Mouse (Mus musculus) frontal cortex, postnatal 14 days (tissue): ENCODE measurements around the gene Olfr1015.

Source experiments
- DNase-seq, 2 experiments: peaks; one replicate each; pipeline ENCODE4 v3.0.0; 2022; ENCODE audit warnings: low spot score in 2 of 2

The Olfr1015 gene

DNA sequence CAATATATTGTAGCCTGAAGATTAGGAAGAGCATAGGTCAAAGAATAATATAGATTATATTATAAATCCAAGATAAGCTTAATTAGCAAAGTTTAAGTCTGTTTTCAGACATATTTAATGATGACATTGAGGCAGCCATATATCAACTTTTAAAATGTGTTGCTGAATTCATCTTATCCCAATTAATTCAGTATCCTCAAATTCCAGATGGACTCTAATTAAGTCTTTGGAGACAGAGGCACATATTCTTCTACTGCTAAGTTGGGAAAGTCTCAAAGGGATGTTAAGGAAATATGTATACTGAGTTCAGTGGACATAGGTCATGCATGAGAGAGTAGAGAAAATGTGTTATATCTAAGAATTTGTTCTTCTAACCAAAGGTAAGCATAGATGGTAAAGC, at the start of gene Olfr1015:
Gene Olfr1015 (plus strand): TSS at position 301 of the 400 bp plus-strand sequence.
- no peak for DNase-seq

DNA sequence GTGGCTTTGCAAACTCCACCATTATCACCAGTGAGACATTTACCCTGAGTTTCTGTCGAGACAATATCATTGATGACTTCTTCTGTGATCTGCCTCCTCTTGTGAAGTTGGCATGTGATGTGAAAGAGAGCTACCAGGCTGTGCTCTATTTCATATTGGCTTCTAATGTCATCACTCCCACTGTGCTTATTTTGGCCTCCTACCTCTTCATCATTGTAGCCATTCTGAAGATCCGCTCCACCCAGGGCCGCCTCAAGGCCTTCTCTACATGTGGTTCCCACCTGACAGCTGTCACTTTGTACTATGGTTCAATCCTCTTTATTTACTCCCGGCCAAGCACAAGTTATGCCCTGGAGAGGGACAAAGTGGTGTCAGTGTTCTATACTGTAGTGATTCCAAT, 28.0 kb upstream of the Olfr1015 start:
- DNase-seq = no peak

DNA sequence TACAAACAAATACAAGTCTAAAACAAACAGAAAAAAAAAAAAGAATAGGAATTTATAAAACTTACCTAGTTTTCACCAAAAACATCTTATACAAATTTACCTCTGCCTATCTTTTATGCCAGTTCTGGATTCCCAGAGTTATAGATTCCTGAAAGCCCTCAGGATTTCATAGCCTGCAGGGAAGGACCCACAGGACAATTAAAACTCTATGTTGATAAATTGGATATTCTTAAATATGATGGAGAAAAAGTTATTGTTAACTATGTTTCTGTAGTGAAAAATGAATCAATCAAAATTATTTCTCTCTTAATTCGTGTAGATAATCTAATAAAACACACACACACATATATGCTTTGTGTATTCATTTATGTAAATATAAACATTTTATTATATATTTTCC, 19.2 kb upstream of the Olfr1015 start, which contains the start of gene Olfr1012:
Gene Olfr1012 (minus strand): TSS at position 101 of the 400 bp plus-strand sequence.
- DNase-seq = no peak

DNA sequence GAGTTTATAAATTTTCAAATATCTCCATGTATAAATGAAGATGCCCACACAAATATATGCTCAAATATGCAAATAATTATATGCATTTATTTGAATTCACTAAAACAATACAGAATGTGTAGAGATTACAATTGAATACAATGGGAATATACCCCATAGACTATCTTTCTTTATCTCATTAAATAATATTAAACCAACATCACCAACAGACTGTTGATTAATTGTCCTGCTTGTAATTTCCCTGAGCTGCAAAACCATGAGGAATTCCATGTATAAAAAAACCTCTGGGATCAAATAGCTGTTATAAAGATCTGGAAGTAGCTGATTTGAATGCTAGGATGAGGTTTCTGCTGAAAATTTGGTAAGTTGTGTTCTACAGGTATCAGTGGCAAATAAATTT, 15.0 kb upstream of the Olfr1015 start, which contains the start of gene Olfr1013:
Gene Olfr1013 (plus strand): TSS at position 301 of the 400 bp plus-strand sequence.
- no peak for DNase-seq

DNA sequence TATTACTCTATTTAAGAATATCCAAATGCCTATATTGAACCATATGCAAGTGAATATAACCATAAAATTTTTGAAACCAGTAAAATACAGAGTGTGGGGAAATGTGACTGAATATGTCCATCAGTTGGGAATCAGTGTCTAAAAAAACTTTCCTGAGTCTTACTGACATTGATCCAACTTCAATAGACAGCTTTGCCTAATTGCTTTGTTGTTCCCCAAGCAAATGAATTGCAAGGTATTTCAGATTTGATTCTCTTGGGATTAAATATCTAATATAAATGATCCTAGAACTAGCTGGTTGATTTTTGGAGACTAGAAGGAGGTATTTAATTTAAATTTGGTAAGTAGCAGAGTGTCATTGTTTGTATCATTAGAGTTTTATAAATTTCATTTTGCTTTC, 9.4 kb upstream of the Olfr1015 start, which contains the start of gene Olfr1014:
Gene Olfr1014 (plus strand): TSS at position 301 of the 400 bp plus-strand sequence.
- no peak for DNase-seq

DNA sequence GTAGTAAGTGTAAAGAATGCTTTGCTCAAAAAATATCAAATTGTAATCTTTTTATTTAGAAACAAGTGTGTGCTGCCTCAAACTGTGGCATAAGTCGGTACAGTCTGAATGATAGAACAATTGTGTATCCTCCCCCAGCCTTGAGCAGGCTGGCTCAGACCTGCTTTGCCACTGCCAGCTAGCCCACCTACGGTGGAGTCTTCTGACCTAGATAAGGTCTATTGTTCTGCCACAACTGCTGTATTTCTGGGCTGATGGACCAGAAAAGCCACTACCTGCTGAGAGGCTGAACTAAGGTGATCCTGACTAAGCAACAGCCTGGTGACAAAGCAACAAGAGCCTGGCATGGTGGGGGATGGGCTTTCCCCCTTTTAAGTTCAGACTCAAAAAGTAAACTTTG, 10.5 kb downstream of the Olfr1015 start:
- DNase-seq = no peak

DNA sequence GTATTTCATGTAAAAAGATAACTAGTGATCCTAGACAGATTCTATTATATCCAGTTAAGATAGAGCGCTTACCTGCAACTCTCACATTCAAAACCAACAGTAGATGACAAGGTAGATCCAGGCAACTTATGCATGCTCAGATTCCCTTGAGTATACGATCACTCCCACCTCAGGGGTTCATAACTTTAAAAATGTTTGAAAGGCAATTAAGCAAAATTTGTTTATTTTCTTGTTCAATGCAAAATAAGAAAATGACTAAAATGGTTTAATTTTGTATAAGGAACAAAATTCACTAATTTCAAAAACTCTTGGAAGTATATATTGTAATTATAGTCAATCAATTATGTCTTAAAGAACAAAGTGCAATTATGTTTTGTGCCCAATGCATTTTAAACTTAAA, 20.6 kb downstream of the Olfr1015 start, which contains the start of gene Olfr1016:
Gene Olfr1016 (minus strand): TSS at position 101 of the 400 bp plus-strand sequence.
- DNase-seq = no peak

DNA sequence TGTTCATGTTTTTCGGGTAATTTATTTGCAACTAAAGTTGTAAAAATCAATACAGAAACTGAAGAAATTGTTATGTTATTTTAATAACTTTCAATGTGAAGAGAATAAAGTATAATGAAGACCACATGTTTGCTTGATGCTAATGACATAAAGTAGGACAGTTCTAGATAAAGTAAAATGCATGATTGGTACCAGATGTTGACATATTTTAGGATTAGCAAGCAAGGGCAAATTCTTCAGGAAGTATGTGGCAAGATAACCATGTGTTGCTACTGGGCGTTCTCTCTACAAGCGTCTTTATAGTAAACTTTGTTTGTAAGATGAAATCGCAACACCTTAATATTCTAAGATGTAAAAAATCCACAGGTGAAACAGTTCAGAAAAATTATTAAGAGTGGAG, 22.7 kb downstream of the Olfr1015 start:
- no peak for DNase-seq

DNA sequence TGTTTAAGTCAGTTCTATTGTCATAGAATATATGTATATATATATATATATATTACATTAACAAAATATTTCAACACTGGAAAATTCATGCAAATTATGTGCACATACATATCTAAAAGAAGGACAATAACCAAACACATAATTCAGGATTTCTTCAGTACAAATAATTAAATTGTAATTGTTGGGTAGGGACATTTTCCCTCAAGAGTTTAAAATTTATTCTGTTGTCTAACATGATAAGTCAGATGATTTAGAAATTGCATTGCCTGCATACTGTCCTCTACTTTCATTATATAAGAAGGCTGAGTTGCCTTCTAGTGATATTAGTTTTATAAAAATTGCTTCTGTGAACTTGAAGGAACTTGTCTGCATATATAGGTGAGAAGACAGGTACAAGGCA, 36.4 kb downstream of the Olfr1015 start, which contains the start of gene Olfr1018:
Gene Olfr1018 (plus strand): TSS at position 301 of the 400 bp plus-strand sequence.
- no peak for DNase-seq
